Mouse (Mus musculus) kidney, postnatal 10 days (tissue): ENCODE measurements around the gene Gzma.

Experiments
- DNase-seq: peaks from one replicate; pipeline ENCODE4 v3.0.0; 2021; ENCODE audit warnings: mixed read lengths

Gzma gene

GRCm38 (mm10) chr13:113100879-113101278, at the start of gene Gzma:
Gzma (minus strand) TSS chr13:113100981.
- DNase-seq: no peak

GRCm38 (mm10) chr13:113139597-113139996, 38.8 kb upstream of the Gzma start:
- DNase-seq: no peak

- no peak for DNase-seq
Measured at GRCm38 (mm10) chr13:113129974-113130373, 29.2 kb upstream of the Gzma start.

GRCm38 (mm10) chr13:113121326-113121725, 20.5 kb upstream of the Gzma start:
- DNase-seq: no peak

- DNase-seq: no peak
Measured at GRCm38 (mm10) chr13:113120324-113121237, 19.8 kb upstream of the Gzma start.

- DNase-seq: no peak
Measured at GRCm38 (mm10) chr13:113118977-113119376, 18.2 kb upstream of the Gzma start.

GRCm38 (mm10) chr13:113104759-113105158, 4.0 kb upstream of the Gzma start:
- no peak for DNase-seq

- DNase-seq: no peak
Measured at GRCm38 (mm10) chr13:113101804-113102203, 1.0 kb upstream of the Gzma start.

- no peak for DNase-seq
Measured at GRCm38 (mm10) chr13:113098406-113098805, 2.4 kb downstream of the Gzma start.

- DNase-seq: no peak
Measured at GRCm38 (mm10) chr13:113097011-113097410, 3.8 kb downstream of the Gzma start.

- DNase-seq: no peak
Measured at GRCm38 (mm10) chr13:113094618-113095017, 6.2 kb downstream of the Gzma start.

- no peak for DNase-seq
Measured at GRCm38 (mm10) chr13:113090489-113090888, 10.3 kb downstream of the Gzma start.

- DNase-seq: no peak
Measured at GRCm38 (mm10) chr13:113087226-113088017, 13.4 kb downstream of the Gzma start.

- DNase-seq: no peak
Measured at GRCm38 (mm10) chr13:113084732-113085131, 16.0 kb downstream of the Gzma start.

GRCm38 (mm10) chr13:113082101-113082500, 18.7 kb downstream of the Gzma start:
- DNase-seq: no peak

GRCm38 (mm10) chr13:113079021-113079420, 21.8 kb downstream of the Gzma start:
- DNase-seq: no peak

- no peak for DNase-seq
Measured at GRCm38 (mm10) chr13:113064542-113064941, 36.2 kb downstream of the Gzma start.

GRCm38 (mm10) chr13:113061746-113062145, 39.0 kb downstream of the Gzma start:
- no peak for DNase-seq

- peak; percentile 45 for DNase-seq
Measured at GRCm38 (mm10) chr13:113055826-113056225, 45.0 kb downstream of the Gzma start.

- DNase-seq: no peak
Measured at GRCm38 (mm10) chr13:113054230-113054629, 46.6 kb downstream of the Gzma start.

- DNase-seq: no peak
Measured at GRCm38 (mm10) chr13:113047647-113048046, 53.1 kb downstream of the Gzma start.

- DNase-seq: no peak
Measured at GRCm38 (mm10) chr13:113047018-113047417, 53.8 kb downstream of the Gzma start.

- peak; percentile 82 for DNase-seq
Measured at GRCm38 (mm10) chr13:113046211-113046883, 54.4 kb downstream of the Gzma start, which contains the start of gene Gpx8. Gpx8 (minus strand) TSS chr13:113046410.
